Comparison of ENCODE assay signal across 33 mouse cellular contexts in the genomic region with DNA sequence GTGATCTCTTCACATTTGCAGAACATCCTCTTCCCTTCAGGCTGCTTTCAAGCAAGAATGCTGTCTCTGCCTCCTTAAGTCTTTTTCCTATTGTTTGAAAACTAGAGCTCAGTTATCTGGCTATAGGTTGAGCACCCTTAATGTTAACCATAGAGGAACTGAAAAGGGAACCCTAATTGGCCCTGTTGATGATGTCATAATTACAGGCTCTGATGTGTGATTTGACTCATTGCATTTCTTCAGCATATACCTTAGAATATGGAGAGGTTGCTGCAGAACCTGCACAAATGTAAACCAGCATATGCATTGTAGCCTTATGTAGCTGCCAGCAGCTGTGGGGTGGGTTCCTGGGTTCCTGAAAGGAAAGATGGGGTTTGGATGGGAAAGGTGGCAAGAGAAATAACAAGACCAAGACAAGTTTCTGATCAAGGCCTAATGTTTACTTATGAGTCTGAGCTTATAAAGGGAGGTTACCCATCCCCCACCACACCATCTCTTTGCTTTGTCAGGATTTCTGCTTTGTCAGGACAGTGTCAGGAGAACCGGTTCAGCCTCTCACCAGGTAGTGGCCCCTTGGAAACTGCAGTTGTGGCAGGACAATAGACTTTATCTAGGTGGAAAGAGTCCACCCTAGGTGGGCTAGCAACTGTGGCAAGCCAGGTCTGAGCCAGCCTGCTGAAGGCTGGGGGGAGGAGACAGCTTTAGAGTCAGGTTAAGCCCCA. TPM values are rescaled to one million over a fixed set of nuclear protein-coding genes. Genes with fewer than 3 reads are reported as not detected.
DNase-seq lines count a peak whose midpoint lies in the region; ATAC-seq and TF ChIP-seq lines count a peak whose summit lies in the region.
"Had no signal": no experiment of that assay in that cellular context is flagged by ENCODE, and none has a peak within 500 bp of the region (broad histone marks: within the 10 kb centered on the region; RNA-seq: fewer than 3 reads in every experiment).

No protein-coding gene starts in this region.

- peak; percentile 4 for DNase-seq in embryonic facial prominence, embryonic 14.5 days (ENCODE audit: low spot score)
- no peak for DNase-seq in embryonic facial prominence, embryonic 10.5 days (ENCODE audit: low spot score)
- peak; percentile 15 for DNase-seq in ZHBTc4 (ENCODE audit: low read depth, low spot score)
- DNase-seq in splenic B cell, adult 2 months (ENCODE audit: low read depth, low spot score): peak; percentile 5
- no peak for DNase-seq in lung, postnatal 25 days (ENCODE audit: low spot score)
- DNase-seq in ovary, postnatal 36 days (ENCODE audit: low spot score): no peak
- DNase-seq: adrenal gland, postnatal 14 days; cerebellum, adult 11 months; cerebellum, adult 9-10 months; cerebellum, postnatal 36 days; forebrain, postnatal 0 days; gastrocnemius, postnatal 14 days; heart, adult 18-20 months; kidney, adult 18-20 months; kidney, postnatal 25 days; lung, postnatal 36 days; right cerebral cortex, adult 18-20 months; right cerebral cortex, postnatal 4 days; thymus, adult 2 months; thymus, postnatal 4 days had no signal

- peak; percentile 93 for TF ChIP-seq EP300 in ES-Bruce4 (IDR thresholded peaks at IDR 0.05; ENCODE audit: insufficient read depth, low read depth, low read length)

- peaks cover 8% of the 10 kb centered on the region; the same call in 1 of the 2 replicates for H3K36me3 ChIP-seq in embryonic facial prominence, embryonic 14.5 days (ENCODE audit: control insufficient read depth, insufficient read depth, low read length)
- peaks cover 31% of the 10 kb centered on the region for H3K36me3 ChIP-seq in embryonic facial prominence, embryonic 10.5 days (replicated peaks)
- H3K36me3 ChIP-seq in ES-Bruce4 (ENCODE audit: control insufficient read depth, insufficient read depth, low read length, poor library complexity, severe bottlenecking): peaks cover 49% of the 10 kb centered on the region
- no peaks in the 10 kb centered on the region for H3K36me3 ChIP-seq in splenic B cell, adult 2 months (ENCODE audit: control insufficient read depth, insufficient read depth, low read length, poor library complexity, severe bottlenecking)
- H3K36me3 ChIP-seq: embryonic facial prominence, embryonic 12.5 days; liver, embryonic 15.5 days; lung, embryonic 15.5 days had no signal

- H3K9me3 ChIP-seq in embryonic facial prominence, embryonic 14.5 days (ENCODE audit: control insufficient read depth, low read length): no peaks in the 10 kb centered on the region
- H3K9me3 ChIP-seq in embryonic facial prominence, embryonic 10.5 days: no peaks in the 10 kb centered on the region
- H3K9me3 ChIP-seq in ES-Bruce4 (replicated peaks; ENCODE audit: control insufficient read depth, insufficient read depth, low read length, poor library complexity, severe bottlenecking): no peaks in the 10 kb centered on the region
- H3K9me3 ChIP-seq: embryonic facial prominence, embryonic 12.5 days; forebrain, embryonic 10.5 days; G1E; heart, embryonic 12.5 days; kidney, embryonic 15.5 days; limb, embryonic 12.5 days; liver, embryonic 15.5 days; lung, embryonic 15.5 days; midbrain, embryonic 13.5 days had no signal

- H3K4me1 ChIP-seq in embryonic facial prominence, embryonic 14.5 days (ENCODE audit: control insufficient read depth, insufficient read depth, low read length): no peaks in the 10 kb centered on the region
- H3K4me1 ChIP-seq in embryonic facial prominence, embryonic 10.5 days: peaks cover 10% of the 10 kb centered on the region
- peaks cover 3% of the 10 kb centered on the region for H3K4me1 ChIP-seq in ES-Bruce4 (ENCODE audit: control insufficient read depth, insufficient read depth, low read length)
- H3K4me1 ChIP-seq: embryonic facial prominence, embryonic 12.5 days; heart, embryonic 12.5 days; kidney, embryonic 15.5 days; limb, embryonic 12.5 days; liver, embryonic 15.5 days; lung, embryonic 15.5 days; midbrain, embryonic 13.5 days had no signal

- H3K27me3 ChIP-seq in embryonic facial prominence, embryonic 14.5 days (replicated peaks; ENCODE audit: control insufficient read depth, insufficient read depth, low read length): no peaks in the 10 kb centered on the region
- no peaks in the 10 kb centered on the region for H3K27me3 ChIP-seq in embryonic facial prominence, embryonic 10.5 days (replicated peaks; ENCODE audit: low read depth, poor library complexity, severe bottlenecking)
- H3K27me3 ChIP-seq in ES-Bruce4 (ENCODE audit: control insufficient read depth, insufficient read depth, low read length, poor library complexity, severe bottlenecking): no peaks in the 10 kb centered on the region
- no peaks in the 10 kb centered on the region for H3K27me3 ChIP-seq in splenic B cell, adult 2 months (ENCODE audit: control insufficient read depth, insufficient read depth, low read length, poor library complexity, severe bottlenecking)
- H3K27me3 ChIP-seq: embryonic facial prominence, embryonic 12.5 days; heart, embryonic 12.5 days; kidney, embryonic 15.5 days; limb, embryonic 12.5 days; liver, embryonic 15.5 days; lung, embryonic 15.5 days; midbrain, embryonic 13.5 days had no signal

- H3K9ac ChIP-seq in embryonic facial prominence, embryonic 14.5 days (ENCODE audit: low read depth, low read length): no peak overlapping the region
- no peak overlapping the region for H3K9ac ChIP-seq in ES-Bruce4 (ENCODE audit: low read depth, poor library complexity, severe bottlenecking)
- H3K9ac ChIP-seq: embryonic facial prominence, embryonic 12.5 days; forebrain, postnatal 0 days; heart, embryonic 12.5 days; hindbrain, embryonic 14.5 days; kidney, embryonic 15.5 days; limb, embryonic 12.5 days; liver, embryonic 15.5 days; lung, embryonic 15.5 days; midbrain, embryonic 13.5 days had no signal

- no peak for TF ChIP-seq POLR2A in ES-Bruce4 (IDR thresholded peaks at IDR 0.05; ENCODE audit: insufficient read depth, low read length)

- TF ChIP-seq CTCF in ES-Bruce4 (IDR thresholded peaks at IDR 0.05; ENCODE audit: low read depth, low read length): no peak

- no peak overlapping the region for H3K4me2 ChIP-seq in embryonic facial prominence, embryonic 14.5 days (ENCODE audit: low read depth, low read length)
- H3K4me2 ChIP-seq: embryonic facial prominence, embryonic 12.5 days; heart, embryonic 12.5 days; hindbrain, embryonic 14.5 days; kidney, embryonic 15.5 days; limb, embryonic 12.5 days; liver, embryonic 15.5 days; lung, embryonic 15.5 days; midbrain, embryonic 13.5 days had no signal

- H3K27ac ChIP-seq in embryonic facial prominence, embryonic 14.5 days (replicated peaks; ENCODE audit: low read depth, low read length): no peak overlapping the region
- H3K27ac ChIP-seq in embryonic facial prominence, embryonic 10.5 days (replicated peaks): no peak overlapping the region
- H3K27ac ChIP-seq in ES-Bruce4 (ENCODE audit: insufficient read depth, low read length): peak overlapping the region; percentile 98
- H3K27ac ChIP-seq: embryonic facial prominence, embryonic 12.5 days; forebrain, embryonic 10.5 days; hindbrain, embryonic 14.5 days; kidney, embryonic 15.5 days; layer of hippocampus, adult 2 months; left cerebral cortex, adult 2 months; limb, embryonic 12.5 days; liver, embryonic 15.5 days; lung, embryonic 15.5 days; midbrain, embryonic 13.5 days had no signal

- 32% methylated on average over 1 of the region's 1 CpGs for WGBS in embryonic facial prominence, embryonic 14.5 days
- WGBS in embryonic facial prominence, embryonic 10.5 days: 15% methylated on average over 1 of the region's 1 CpGs

- no peak overlapping the region for H3K4me3 ChIP-seq in embryonic facial prominence, embryonic 14.5 days (ENCODE audit: low read depth, low read length)
- H3K4me3 ChIP-seq in embryonic facial prominence, embryonic 10.5 days: no peak overlapping the region
- H3K4me3 ChIP-seq in ES-Bruce4 (ENCODE audit: low read depth, low read length): no peak overlapping the region
- H3K4me3 ChIP-seq: embryonic facial prominence, embryonic 12.5 days; forebrain, embryonic 10.5 days; heart, embryonic 12.5 days; kidney, embryonic 15.5 days; layer of hippocampus, adult 2 months; left cerebral cortex, adult 2 months; limb, embryonic 12.5 days; liver, embryonic 15.5 days; lung, embryonic 15.5 days; midbrain, embryonic 13.5 days had no signal

- no peak for ATAC-seq in embryonic facial prominence, embryonic 14.5 days (ENCODE audit: low read depth)
- ATAC-seq: forebrain, postnatal 0 days; midbrain, embryonic 13.5 days had no signal

RNA-seq across cellular contexts. Expression of a gene that starts 9.4 kb away (rescaled TPM):
- 3.7 and 4.4 TPM in 2 replicates for polyA plus RNA-seq in embryonic facial prominence, embryonic 14.5 days (2014; fragmentation: Nextera tagmentation; extraction: Ambion mirVana)
- 3.3 and 4.0 TPM in 2 replicates for polyA plus RNA-seq in embryonic facial prominence, embryonic 10.5 days (2016; fragmentation: Nextera tagmentation; extraction: Ambion mirVana)
- 52.9 and 59.6 TPM in 2 replicates for polyA plus RNA-seq in ES-Bruce4 (2011; ENCODE audit: insufficient read depth, insufficient read length, low read depth, missing spikeins)

Comparison
In these comparisons a context has a peak if more than half of its experiments do, and no peak if none do; other contexts are left out.
1. DNase-seq: peak in embryonic facial prominence, embryonic 14.5 days (single experiment), ZHBTc4 (single experiment) and splenic B cell, adult 2 months (single experiment); none in embryonic facial prominence, embryonic 10.5 days (single experiment), lung, postnatal 25 days (single experiment) and ovary, postnatal 36 days (single experiment).